Mouse (Mus musculus) lung, postnatal 36 days (tissue): ENCODE results near the gene H2-M9.

Experiments
- DNase-seq: peaks from one replicate; pipeline ENCODE4 v3.0.0; 2022; ENCODE audit warnings: mixed read lengths

Gene H2-M9

DNA sequence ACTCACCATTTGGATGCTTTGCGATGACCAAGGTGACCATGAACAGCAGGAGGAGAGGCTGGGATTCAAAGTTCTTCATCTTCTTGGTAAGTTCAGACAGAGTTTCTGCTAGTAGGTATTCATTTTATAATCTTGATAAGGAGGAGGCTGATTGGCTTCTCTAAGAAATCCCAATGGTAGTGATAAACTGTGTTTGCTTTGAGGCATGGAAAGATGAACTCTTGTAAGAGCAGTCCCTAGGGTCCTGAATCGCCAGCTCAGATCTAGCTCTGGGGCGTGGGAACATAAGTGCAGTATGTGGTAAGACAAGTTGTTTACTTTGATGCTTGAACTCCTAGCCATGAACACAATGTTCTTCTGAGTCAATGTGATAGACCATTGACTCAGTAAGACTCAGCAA lies at the start of gene H2-M9:
Gene H2-M9, minus strand, starts transcription at position 101 of the 400 bp plus-strand sequence.
- DNase-seq: no peak

DNA sequence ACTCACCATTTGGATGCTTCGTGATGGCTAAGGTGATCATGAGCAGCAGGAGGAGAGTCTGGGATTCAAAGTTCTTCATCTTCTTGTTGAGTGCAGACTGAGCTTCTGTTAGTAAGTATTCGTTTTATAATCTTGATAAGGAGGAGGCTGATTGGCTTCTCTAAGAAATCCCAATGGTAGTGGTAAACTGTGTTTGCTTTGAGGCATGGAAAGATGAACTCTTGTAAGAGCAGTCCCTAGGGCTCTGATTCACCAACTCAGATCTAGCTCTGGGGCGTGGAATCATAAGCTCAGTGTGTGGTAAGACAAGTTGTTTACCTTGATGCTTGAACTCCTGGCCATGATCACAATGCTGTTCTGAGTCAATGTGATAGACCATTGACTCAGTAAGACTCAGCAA lies 29.7 kb upstream of the H2-M9 start, which contains the start of gene H2-M1:
Gene H2-M1, minus strand, starts transcription at position 101 of the 400 bp plus-strand sequence.
- DNase-seq: no peak
